Mouse (Mus musculus) adrenal gland, adult 18-20 months (tissue): ENCODE data around the gene 3425401B19Rik. TPM values are rescaled to one million over a fixed set of nuclear protein-coding genes. Genes with fewer than 3 reads are reported as not detected.
A peak's percentile ranks its signal among the peaks of the same experiment; 100 is the strongest.

Experiments used
- DNase-seq, 2 experiments: peaks; one replicate each; pipeline ENCODE4 v3.0.0; 2021 to 2022; ENCODE audit warnings: low spot score in 2 of 2
- total RNA-seq, 2 experiments: library from RNA; stranded (reverse); gene quantifications; 1 replicate in 1 of 2; 2 replicates in 1 of 2; pipeline ENCODE4 v1.2.3; 2021

The 3425401B19Rik gene
- total RNA-seq, 2 experiments from 2014 or later = 0.22 TPM; not detected in 1

DNA sequence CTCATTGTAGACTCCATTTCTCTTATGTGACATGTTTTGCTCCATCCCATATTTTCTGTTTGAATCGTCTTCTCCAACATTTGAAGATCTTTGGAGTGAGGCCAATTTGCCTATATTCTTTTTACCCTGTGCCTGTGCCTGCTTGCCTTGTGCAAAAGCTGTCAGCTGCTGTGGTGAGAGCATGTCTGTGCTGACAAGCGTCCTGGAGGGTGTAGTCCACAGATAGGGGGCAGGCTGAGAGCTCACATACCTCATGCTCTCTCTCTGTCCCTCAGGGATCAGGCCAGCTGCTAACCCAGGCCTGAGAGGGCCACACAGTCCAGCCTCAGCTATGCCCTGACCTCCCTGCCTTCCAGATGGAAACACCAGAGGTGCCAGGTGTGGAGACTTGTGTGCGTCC lies 11.9 kb downstream of the 3425401B19Rik start:
- no peak for DNase-seq

DNA sequence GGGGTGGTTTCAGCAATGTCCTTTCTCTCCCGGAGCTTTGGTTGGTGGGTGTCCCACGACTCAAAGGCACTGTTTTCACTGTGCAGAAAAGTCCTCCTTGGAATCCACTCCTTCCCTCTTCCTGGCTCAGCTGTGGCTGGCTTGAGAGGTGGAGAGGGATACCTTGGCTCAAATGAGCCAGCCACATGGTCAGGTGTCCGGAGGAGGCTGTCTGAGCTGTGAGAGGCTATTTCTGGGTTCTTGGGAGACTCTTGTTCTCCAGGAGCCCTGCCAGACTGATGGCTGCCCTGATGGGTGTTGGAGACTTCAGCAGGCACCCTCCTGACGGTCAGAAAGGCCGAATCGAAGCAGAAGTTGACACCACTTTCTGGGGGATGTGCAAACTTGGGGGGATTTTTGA lies 22.0 kb downstream of the 3425401B19Rik start:
- no peak for DNase-seq

DNA sequence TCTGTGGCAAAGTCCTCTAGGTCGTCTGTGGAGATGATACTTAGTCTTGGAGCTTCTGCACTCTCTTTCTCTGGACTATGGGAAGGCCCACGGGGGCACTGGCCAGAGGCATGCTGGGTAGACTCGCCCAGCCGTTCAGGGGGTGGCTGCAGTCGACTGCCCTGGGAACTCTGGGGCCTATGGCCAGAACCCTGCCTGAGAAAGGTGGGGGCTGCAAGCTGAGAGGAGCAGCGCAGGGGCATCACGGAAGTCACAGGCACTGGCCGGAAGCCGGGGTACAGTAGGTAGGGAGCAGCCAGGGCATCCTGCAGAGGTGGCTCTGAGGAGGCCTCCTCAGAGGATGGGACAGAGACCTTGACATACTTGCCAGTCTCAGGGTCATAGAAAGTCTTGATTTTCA lies 25.3 kb downstream of the 3425401B19Rik start:
- DNase-seq = no peak

DNA sequence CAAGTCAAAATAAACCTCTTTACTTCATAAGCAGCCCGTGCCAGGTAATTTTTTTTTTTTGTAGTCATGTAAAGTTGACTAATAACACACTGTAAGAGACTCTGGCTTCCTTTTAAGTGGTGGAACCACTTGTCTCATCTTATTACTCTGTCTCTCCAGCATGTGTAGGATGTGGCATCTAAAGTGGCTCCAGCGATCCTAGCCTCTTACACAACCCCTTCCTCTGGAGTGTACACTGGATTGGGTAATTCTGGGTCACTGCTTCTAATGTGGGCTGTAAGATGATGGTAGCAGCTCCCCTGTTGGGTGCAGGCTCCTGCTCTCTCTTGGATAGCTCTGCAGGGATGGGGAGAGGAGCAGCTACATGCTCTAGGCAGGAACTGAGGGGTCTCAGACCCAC lies 46.6 kb downstream of the 3425401B19Rik start:
- DNase-seq = no peak

DNA sequence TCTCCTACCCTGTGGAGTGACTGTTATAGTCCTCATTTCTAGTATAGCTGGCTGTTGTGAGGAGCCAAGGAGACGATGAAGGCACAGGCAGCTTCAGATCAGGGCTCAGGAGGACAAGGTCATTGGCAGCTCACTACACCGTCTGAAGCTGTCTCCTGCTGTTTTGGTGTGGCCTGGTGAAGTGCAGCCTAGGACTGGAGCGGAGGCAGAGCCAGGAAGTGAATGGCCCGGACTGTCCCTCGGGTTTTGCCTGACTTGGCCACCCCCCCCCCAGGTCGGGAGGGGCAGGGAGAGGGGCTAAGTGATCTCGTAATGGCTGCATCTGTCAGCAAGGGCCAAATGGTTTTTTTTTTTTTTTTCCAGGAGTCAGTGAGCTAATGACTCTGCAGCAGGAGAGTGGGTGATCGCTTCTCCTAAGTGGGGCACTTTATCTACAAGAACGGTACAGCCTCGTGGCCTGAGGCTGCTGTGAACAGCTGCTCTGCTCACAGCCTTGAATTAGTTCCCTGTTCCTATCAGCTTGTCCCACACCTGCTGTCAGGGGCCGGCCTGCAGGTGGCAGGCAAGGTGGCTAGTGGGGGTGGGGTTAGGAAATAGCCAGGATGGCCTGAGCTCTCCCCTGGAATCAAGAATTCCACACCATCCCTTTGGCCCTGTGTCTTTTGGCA lies 50.9 kb downstream of the 3425401B19Rik start:
- no peak for DNase-seq

DNA sequence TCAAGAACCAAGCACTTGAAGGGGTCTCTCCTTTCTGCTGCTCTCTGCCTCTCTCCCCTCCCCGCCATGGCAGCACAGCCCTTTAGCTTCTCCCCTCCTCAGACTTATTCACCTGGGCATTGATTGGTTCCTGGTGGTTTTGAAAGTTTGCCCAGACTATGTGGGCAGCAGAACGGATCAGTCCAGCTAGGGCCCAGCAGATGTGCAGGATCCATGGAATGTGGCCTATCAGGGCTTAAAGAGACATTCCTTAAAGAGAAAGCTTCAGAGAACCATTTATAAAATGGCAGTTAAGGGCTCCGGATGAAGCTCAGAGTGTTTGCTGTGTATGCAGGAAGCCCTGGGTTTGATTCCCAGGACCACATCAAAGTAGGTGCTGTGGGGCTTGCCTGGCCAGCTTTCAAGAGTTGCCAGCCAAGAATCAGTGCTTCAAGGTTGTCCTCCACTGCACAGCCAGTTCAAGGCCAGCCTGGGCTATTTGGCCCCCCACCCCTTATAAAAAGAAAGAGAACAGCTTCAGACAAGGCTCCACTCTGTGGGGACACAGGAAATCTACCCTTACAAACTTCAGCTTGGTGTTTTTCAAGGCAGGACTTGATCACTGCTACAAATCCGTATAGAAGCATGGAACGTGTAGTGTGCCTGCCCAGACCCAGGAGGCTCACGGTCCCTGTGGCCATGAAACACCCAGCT lies 52.0 kb downstream of the 3425401B19Rik start:
- no peak for DNase-seq

DNA sequence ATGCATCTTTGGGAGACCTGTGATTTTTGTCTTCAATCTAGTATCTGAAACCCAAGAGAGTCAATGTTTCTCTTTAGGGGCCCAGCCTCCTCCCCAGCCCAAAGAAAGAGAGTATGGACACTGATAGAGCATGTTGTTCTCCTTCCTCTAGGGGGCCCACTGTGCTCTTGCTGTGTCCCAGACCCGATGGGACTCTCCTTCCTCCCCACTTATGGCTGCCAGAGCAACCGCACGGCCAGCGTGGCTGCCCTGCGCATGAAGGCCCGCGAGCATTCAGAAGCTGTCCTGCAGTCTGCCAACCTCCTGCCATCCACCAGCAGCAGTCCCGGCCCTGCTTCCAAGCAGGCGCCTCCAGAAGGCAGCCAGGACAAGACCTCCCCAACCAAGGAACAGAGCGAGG lies 56.5 kb downstream of the 3425401B19Rik start:
- no peak for DNase-seq

- DNase-seq = no peak
These were observed 57.8 kb downstream of the 3425401B19Rik start for GRCm38 (mm10) chr14:32627271-32627670.

DNA sequence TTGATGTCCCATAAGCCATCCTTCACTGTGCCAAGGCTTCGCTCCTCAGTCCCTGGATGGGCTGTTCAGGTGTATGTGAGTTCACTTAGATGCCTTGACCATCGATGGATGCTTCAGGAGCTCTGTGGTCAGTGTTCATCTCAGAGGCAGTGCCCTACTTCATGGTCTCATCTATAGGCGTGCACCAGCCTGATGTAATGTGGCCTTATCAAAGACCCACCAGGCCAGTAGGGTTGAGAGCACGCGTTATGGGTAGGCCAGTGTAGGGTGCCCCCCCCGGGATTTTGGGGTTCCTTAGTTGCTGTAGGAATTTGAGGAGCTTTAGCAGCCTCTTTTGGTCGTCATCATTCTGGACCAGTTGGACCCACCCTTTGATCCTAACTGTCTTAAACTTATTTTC lies 60.3 kb downstream of the 3425401B19Rik start:
- DNase-seq = no peak

DNA sequence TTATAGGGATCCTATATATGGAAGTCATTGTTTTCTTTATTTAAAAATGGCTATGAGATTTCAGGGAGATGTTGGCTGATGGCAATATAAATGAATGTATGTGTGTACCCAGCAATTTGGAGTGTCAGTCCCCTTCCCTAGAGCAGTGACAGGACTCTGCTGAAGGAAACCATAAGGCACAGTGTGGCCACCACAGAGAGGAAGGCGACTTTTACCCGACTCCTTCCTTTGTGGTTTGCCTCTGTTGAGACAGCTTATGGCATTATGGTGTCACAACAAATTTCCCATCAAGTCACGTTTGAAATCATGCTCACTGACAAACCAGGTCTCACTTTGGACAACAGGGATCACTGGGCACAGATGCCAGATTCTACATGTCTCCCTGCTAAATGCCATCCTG lies 60.8 kb downstream of the 3425401B19Rik start:
- DNase-seq = no peak

GRCm38 (mm10) chr14:32617253-32617652 lies 67.8 kb downstream of the 3425401B19Rik start:
- DNase-seq = no peak

DNA sequence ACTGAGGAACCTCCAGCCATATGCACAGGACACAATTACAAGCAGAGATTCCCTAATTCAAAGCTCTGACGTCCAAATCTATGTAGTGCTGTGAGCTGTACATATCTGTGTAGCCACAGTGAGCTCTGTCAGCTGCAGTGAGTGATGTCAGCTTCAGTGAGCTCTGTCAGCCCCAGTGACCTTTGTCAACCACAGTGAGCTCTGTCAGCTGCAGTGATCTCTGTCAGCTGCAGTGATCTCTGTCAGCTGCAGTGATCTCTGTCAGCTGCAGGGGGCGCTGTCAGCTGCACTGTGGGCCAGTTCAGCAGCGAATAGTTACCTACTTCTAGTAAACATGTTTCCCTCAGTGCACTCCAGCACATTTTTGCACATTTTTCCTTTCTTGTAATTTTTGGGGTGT lies 75.7 kb downstream of the 3425401B19Rik start:
- peak; percentile 39 to 46 for DNase-seq

Other genes with a start within 250 kb of the 3425401B19Rik start
- not detected for gene Slc18a3, start 220.4 kb downstream of the 3425401B19Rik start, total RNA-seq
- gene Chat, start 219.3 kb downstream of the 3425401B19Rik start, total RNA-seq = not detected
- gene Ercc6, start 171.8 kb downstream of the 3425401B19Rik start, total RNA-seq = 10 to 100 TPM; 12.2 to 13.5 TPM
- gene Prrxl1, start 85.9 kb downstream of the 3425401B19Rik start, total RNA-seq = 1 to 10 TPM; 1.2 to 1.9 TPM
- 1 to 10 TPM; 2.2 to 2.3 TPM for gene Tmem273, start 100.7 kb upstream of the 3425401B19Rik start, total RNA-seq
- gene Fam170b, start 148.7 kb upstream of the 3425401B19Rik start, total RNA-seq = under 1 TPM in 1 of 2 experiments, not detected in 1; 0.29 TPM
- 10 to 100 TPM in 1 of 2 experiments, 1 to 10 TPM in 1; 9.7 to 12.9 TPM for gene Vstm4, start 171.5 kb upstream of the 3425401B19Rik start, total RNA-seq